Mouse (Mus musculus): ENCODE data around the gene Dnah3.

Dnah3 gene

GRCm38 (mm10) chr7:120095180-120095579 is at the start of gene Dnah3:
Dnah3 (minus strand) TSS chr7:120095280.
- no peak for DNase-seq (ENCODE audit: low spot score)

GRCm38 (mm10) chr7:120142743-120143142 is 47.7 kb upstream of the Dnah3 start:
- DNase-seq (ENCODE audit: low spot score) = no peak

DNA sequence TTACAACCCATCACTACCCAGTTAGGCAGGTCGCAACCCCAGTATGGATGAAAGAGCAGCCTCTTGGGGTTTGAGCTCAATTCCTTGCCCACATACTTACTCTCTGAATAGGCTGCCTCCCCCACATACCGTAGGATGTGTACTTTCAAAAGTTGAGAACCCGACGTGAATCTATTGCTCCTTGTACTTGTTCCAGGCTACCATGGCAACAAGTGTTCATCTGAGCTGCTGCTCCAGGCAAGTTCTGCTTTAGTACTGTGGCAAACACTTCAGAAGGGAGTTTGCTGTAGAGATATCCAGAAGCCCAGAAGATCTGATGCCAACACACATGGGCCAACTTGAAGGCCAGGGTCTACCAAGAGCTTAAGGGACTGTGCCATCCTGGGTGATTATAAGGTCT is 33.9 kb upstream of the Dnah3 start:
- DNase-seq (ENCODE audit: low spot score) = no peak

DNA sequence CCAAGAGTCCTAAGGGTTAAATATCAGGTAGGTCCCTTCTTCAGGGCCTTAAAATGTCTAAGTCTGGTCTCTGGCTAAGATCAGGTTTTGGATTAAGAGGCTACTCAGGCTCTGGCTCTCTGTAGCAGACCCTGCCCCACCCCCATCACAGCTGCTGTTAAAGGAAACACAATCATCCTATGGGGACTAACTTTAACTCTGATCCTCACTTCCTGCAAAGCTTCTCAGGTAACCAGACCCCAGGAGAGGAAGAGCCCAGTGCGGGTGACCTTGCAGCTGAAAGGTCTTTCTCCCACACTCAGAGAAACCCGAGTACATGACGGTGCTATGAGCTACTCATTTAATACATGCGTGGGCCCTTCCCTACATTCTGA is 32.6 kb upstream of the Dnah3 start:
- DNase-seq (ENCODE audit: low spot score) = no peak

DNA sequence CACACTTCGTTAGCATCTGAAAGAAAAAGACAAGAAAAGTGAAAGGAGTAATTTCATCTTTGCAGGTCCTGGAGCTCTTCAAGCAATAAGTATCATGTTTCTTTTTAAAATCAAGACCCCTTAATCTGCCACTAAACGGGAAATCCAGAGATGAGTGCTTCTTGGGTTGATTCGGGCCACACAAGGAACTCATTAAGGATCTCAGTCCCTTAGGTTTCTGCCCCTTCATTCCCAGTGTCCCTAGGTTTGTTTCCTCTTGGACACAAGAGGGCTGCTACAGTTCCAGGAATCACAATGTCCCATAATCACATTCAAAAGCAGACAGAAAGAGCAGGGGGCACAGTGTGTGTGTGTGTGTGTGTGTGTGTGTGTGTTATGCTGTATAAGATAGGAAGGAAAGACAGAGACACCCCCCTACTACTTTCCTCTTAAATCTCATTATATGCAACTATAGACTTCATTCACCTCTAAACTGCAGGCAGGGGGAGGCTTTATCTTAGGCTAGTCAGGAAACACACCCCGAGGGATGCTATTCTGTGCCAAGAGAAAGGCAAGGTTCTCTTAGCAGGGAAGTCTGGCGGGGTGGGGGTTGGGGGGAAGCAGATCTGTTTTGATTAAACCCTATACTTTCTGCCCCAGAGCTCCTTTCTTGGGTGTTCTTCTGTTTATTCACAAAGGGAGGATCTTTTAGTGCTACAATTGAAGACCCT is 32.1 kb upstream of the Dnah3 start:
- no peak for DNase-seq (ENCODE audit: low spot score)

- peak; percentile 25 for DNase-seq (ENCODE audit: low spot score)
These were observed 29.8 kb upstream of the Dnah3 start for GRCm38 (mm10) chr7:120124844-120125243.

- DNase-seq (ENCODE audit: low spot score) = no peak
These were observed 28.7 kb upstream of the Dnah3 start for GRCm38 (mm10) chr7:120123776-120124175.

DNA sequence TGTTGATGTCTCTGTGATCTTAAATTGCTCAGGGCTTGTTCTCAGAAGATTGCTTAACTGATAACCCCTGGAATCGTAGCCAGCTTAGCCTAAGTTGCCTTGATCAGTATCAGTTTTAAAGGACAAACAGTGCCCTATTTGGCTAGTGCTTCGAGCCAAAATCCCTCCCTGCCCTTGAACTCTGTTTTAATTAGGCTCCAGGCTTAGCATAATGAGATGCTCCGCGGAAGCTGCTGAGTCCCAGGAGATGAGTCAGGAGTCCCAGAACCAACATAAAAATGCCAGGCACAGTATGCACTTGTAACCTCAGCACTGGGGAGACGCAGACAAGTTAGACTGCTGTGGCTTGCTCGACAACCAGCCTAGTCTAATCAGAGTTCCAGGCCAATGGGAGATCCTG is 22.4 kb upstream of the Dnah3 start:
- DNase-seq (ENCODE audit: low spot score) = peak; percentile 29

GRCm38 (mm10) chr7:120116976-120117375 is 21.9 kb upstream of the Dnah3 start:
- no peak for DNase-seq (ENCODE audit: low spot score)

DNA sequence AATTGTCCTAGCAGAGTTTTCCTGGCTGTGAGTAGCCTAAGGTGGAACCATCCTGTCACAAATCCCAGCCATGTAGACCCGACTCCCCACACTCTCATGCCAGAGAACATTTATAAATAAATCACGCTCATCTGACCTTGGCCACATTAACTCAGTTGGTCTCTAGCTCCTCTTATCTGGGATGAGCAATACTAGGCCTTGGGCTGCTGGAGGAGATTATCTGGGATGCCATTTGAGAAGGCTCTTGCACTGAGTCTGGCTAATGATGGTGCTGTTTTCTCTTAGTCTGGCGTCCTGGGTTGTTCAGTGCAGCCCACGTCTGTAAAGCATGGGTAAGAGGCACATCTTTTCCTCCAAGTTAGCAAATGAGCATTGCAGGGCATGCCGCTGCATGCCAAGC is 14.6 kb upstream of the Dnah3 start:
- peak; percentile 54 for DNase-seq (ENCODE audit: low spot score)

GRCm38 (mm10) chr7:120106356-120106755 is 11.3 kb upstream of the Dnah3 start:
- DNase-seq (ENCODE audit: low spot score) = no peak

- DNase-seq (ENCODE audit: low spot score) = no peak
These were observed 9.9 kb upstream of the Dnah3 start for GRCm38 (mm10) chr7:120104975-120105374.

- DNase-seq (ENCODE audit: low spot score) = peak; percentile 37
These were observed 8.0 kb upstream of the Dnah3 start for GRCm38 (mm10) chr7:120103019-120103567.

DNA sequence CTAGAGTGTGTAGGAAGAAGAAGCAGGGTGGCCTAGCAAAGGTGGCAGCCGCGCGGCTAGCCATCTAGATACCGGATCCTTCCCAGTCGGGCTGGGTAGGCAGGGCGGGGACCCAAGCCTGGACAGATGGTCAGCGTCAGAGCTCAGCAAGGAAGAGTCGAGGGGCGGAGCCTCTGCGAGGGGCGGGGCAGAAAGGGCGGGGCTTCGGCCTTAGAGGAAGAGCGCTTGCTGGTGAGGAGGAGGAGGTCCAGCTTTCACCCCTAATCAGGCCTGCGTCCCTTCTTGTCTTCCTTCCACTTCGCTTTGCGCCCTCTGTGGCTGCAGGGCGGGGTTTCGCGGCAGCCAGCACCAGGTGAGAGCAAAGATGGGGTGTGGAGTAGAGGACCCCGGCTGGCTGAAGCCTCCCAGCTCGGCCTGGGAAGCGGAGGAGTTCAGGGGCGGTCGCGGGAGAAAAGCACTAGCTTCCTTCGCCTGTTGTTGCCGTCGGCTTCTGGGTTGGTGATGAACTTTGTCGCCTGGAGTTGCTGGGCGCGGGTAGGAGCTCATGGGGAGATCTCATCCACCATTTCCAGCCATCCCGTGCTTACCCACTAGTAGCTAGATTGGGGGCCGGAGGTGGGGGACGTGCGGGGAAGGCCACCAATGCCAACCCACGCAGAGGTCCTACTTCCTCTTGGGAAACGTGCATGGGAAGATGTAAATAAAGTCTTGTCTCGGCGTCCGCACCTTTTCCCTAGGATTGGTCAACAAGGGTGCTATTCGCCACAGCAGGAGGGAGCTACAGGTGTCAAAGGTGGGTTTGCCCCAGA is 7.3 kb upstream of the Dnah3 start, which contains the start of gene Tmem159:
Gene Tmem159 (plus strand): TSS at position 190 of the 809 bp plus-strand sequence.
- peak; percentile 89 for DNase-seq (ENCODE audit: low spot score)

DNA sequence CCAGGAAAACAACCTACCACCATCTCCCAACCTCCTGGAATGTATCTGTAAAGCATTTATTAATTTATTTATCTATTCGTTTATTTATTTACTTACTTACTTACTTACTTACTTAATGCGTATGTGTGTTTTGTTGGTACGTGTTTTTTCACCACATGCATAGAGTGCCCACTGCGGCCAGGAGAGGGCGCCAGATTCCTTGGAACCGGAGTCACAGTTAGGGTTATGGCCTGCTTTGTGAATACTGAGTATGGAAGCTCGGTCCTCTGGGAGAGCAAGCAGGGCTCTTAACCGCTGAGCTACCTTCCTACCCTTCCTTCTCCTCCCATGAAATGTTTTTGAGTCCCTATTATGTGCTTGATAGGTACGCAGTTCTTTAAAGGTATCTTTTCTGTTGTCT is 3.3 kb upstream of the Dnah3 start:
- peak; percentile 27 for DNase-seq (ENCODE audit: low spot score)

DNA sequence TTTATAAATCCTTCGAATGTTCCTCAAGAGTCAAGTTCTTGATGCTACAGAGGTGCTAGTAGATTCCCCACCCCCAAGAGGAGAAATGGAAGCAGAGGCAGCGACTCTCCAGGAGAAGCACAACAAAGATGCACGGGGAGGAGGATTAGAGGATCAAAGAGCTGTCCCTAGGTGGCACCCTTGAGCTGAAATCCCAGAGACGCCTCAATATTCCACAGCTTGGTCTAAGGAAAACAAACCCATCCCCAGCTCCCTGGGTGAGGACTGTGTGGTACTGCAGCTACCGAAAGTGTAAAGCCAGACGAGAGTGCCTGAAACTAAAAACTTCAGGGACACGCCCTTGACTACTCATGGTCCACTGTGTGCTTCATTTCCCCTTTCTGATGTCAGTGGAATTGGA is 2.8 kb upstream of the Dnah3 start:
- peak; percentile 16 for DNase-seq (ENCODE audit: low spot score)

GRCm38 (mm10) chr7:120094216-120094615 is 864 bp downstream of the Dnah3 start:
- DNase-seq (ENCODE audit: low spot score) = no peak

- no peak for DNase-seq (ENCODE audit: low spot score)
These were observed 2.0 kb downstream of the Dnah3 start for GRCm38 (mm10) chr7:120093033-120093432.

- no peak for DNase-seq (ENCODE audit: low spot score)
These were observed 14.9 kb downstream of the Dnah3 start for GRCm38 (mm10) chr7:120080177-120080576.

- no peak for DNase-seq (ENCODE audit: low spot score)
These were observed 25.9 kb downstream of the Dnah3 start for GRCm38 (mm10) chr7:120069164-120069563.

DNA sequence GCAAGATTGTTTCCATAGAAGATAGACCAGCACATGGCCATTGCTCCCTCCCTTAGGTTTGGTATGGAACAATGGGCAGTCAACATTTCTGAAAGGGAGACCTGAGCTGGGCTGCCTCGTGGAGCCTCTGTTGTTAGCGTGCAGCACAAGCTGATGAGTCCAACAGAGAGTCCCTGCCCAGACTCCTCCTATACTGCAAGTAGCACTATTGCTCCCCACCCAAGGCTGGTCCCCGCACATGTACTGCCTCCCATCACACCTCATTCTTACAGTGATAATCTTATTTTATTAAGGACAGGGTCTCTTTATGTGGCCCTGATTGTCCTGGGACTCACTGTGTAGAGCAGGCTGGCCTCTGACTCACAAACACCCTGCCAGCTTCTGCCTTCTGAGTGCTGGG is 27.0 kb downstream of the Dnah3 start:
- DNase-seq (ENCODE audit: low spot score) = no peak

DNA sequence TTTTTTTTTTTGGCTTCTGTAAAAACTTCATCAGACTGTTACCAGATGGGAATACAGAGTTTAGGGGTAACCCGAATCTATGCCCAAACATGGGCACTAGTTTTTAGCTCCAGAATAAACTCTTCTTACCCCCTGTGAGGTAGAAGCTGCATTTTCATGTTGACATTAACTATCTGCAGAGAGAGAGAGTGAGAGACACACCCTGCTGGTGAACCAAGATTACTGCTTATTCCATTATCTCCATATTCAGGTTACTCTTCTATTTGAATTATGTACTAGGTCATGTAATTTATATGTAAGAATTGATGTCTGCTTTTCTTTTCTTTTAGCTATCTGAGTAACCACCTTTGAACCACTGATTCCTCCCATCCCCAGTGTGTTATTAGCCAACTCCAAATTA is 31.0 kb downstream of the Dnah3 start:
- DNase-seq (ENCODE audit: low spot score) = no peak

DNA sequence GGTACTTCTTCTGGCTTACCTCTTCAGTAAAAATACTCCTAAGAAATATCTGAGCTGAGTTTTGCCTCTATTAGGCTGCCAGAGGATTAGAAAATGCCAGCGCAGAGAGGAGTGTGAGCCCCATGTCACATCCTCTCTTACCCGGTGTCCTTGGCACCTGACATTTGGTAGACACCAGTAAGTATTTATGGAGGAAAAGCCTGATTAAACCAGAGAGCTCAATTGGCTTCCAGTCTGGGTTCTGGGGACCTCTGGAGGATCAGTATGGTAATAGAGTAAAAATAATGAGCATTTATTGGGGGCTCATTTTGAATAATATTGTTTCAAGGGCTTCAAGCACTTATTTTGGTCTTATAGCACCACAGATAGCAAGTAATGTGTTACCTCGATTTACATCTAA is 39.6 kb downstream of the Dnah3 start:
- DNase-seq (ENCODE audit: low spot score) = no peak
